Comparison of ENCODE assay signal across 8 mouse cellular contexts in the genomic region with DNA sequence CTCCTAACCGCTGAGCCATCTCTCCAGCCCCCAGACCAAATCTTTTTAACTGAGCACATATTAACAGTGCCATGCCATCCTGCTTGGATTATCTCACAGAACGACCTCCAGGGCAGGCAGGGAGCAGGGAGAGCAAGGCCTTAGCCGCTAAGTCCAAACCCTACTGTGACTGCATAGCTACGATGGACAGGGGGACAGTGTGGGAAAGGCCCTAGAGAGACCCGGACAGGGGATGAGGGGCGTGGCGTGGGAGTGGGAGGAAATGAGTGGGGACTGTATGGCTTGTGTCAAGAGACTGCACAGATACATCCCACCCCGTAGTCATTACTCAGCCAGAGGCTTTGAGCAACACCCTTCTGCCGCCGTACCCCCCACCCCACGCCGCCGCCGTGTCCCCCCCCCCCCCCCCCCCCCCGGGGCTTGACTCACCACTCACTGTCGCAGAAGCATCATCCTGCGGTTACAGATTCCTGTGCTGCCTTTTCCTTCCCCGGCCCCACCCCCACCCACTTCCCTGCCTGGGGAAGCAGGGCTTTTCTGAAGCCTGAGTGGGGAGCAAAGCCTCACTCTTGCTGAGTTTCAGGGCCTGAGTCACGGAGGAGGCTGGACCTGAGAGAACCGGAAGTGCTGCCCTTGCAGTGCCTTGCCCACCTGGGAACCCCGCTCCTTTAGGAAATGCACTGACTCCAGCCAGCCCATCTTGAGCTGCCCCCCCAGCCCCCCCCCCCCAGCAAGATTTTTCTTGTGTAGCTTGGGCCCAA. TPM values are rescaled to one million over a fixed set of nuclear protein-coding genes. Genes with fewer than 3 reads are reported as not detected.
DNase-seq lines count a peak whose midpoint lies in the region; ATAC-seq and TF ChIP-seq lines count a peak whose summit lies in the region.

No protein-coding gene starts in this region.

- no peaks in the 10 kb centered on the region for H3K9me3 ChIP-seq in heart, postnatal 0 days (replicated peaks; ENCODE audit: control insufficient read depth, low read length)

- no peaks in the 10 kb centered on the region; the same call in 1 of the 2 replicates for H3K36me3 ChIP-seq in heart, postnatal 0 days (replicated peaks; ENCODE audit: control insufficient read depth, insufficient read depth, low read length)

- H3K4me2 ChIP-seq in heart, postnatal 0 days (ENCODE audit: low read depth, low read length): peak overlapping the region; percentile 35

- no peak for TF ChIP-seq EP300 in heart, postnatal 0 days (IDR thresholded peaks at IDR 0.05; ENCODE audit: low read depth)

- no peak for TF ChIP-seq CTCF in heart, postnatal 0 days (IDR thresholded peaks at IDR 0.05; ENCODE audit: low read depth)

- ATAC-seq in heart, postnatal 0 days (ENCODE audit: insufficient read depth, low read depth): peak; percentile 54

- no peak overlapping the region for H3K9ac ChIP-seq in heart, postnatal 0 days (replicated peaks; ENCODE audit: low read depth, low read length)

- 27% methylated on average over 13 of the region's 21 CpGs for WGBS in heart, postnatal 0 days

- peak; percentile 62 to 66 for DNase-seq in heart, adult 18-20 months
- no peak for DNase-seq in heart, adult 8-10 months (ENCODE audit: low spot score)
- peak; percentile 44 for DNase-seq in adrenal gland, postnatal 25 days
- DNase-seq in heart, postnatal 0 days (ENCODE audit: low spot score): no peak
- peak; percentile 62 for DNase-seq in liver
- peak; percentile 33 to 42 for DNase-seq in natural killer cell, adult 2 months (ENCODE audit: low spot score in 2 of 2)
- no peak for DNase-seq in layer of hippocampus, postnatal 10 days (ENCODE audit: low spot score in 2 of 2)
- no peak for DNase-seq in urinary bladder, adult 2 months (ENCODE audit: low spot score)

- peak overlapping the region; percentile 87 for H3K27ac ChIP-seq in heart, postnatal 0 days (ENCODE audit: low read depth)

- H3K27me3 ChIP-seq in heart, postnatal 0 days (ENCODE audit: control insufficient read depth, insufficient read depth, low read length): no peaks in the 10 kb centered on the region

- H3K4me1 ChIP-seq in heart, postnatal 0 days (ENCODE audit: control insufficient read depth, insufficient read depth): peaks cover 58% of the 10 kb centered on the region

- no peak overlapping the region for H3K4me3 ChIP-seq in heart, postnatal 0 days (ENCODE audit: low read depth, low read length)

RNA-seq across cellular contexts. Expression of a gene that starts 6.5 kb away (rescaled TPM):
- total RNA-seq in heart, adult 18-20 months (2021): 10 to 100 TPM; 20.4 to 25.0 TPM
- total RNA-seq in heart, adult 8-10 months (2022): 10 to 100 TPM; 19.1 to 26.8 (median 22.6) TPM
- total RNA-seq in adrenal gland, postnatal 25 days (2021): 14.0 and 15.2 TPM in 2 replicates
- total RNA-seq in heart, postnatal 0 days (2014; rRNA removed; ENCODE audit: low replicate concordance): 59.6 and 60.1 TPM in 2 replicates
- polyA plus RNA-seq in heart, postnatal 0 days (2015; fragmentation: Nextera tagmentation; extraction: Ambion mirVana): 25.2 and 25.3 TPM in 2 replicates
- total RNA-seq in layer of hippocampus, postnatal 10 days (2021): 10 to 100 TPM; 22.6 to 26.3 TPM
- polyA plus RNA-seq in urinary bladder, adult 2 months (2012; rRNA removed): 99.6 and 102 TPM in 2 replicates

RNA-seq across cellular contexts. Expression of a gene that starts 35.4 kb away (rescaled TPM):
- 10 to 100 TPM; 12.2 to 13.0 TPM for total RNA-seq in heart, adult 18-20 months (2021)
- 10 to 100 TPM in 3 of 4 experiments, 1 to 10 TPM in 1; 8.5 to 10.8 (median 10.5) TPM for total RNA-seq in heart, adult 8-10 months (2022)
- 15.6 and 22.2 TPM in 2 replicates for total RNA-seq in adrenal gland, postnatal 25 days (2021)
- 12.6 and 46.0 TPM in 2 replicates for total RNA-seq in heart, postnatal 0 days (2014; rRNA removed; ENCODE audit: low replicate concordance)
- 20.9 and 23.5 TPM in 2 replicates for polyA plus RNA-seq in heart, postnatal 0 days (2015; fragmentation: Nextera tagmentation; extraction: Ambion mirVana)
- total RNA-seq in layer of hippocampus, postnatal 10 days (2021): 100 to 1,000 TPM; 525 to 547 TPM
- 15.8 and 19.8 TPM in 2 replicates for polyA plus RNA-seq in urinary bladder, adult 2 months (2012; rRNA removed)

Comparison
In these comparisons a context has a peak if more than half of its experiments do, and no peak if none do; other contexts are left out.
1. DNase-seq: peak in heart, adult 18-20 months (2 of 2), adrenal gland, postnatal 25 days (single experiment), liver (single experiment) and natural killer cell, adult 2 months (2 of 2); none in heart, adult 8-10 months (single experiment), heart, postnatal 0 days (single experiment), layer of hippocampus, postnatal 10 days (0 of 2) and urinary bladder, adult 2 months (single experiment).
2. RNA of a gene that starts 35.4 kb away (total RNA-seq): 525 to 547 TPM in layer of hippocampus, postnatal 10 days; 15.6 to 22.2 TPM in adrenal gland, postnatal 25 days, 12.2 to 13.0 TPM in heart, adult 18-20 months, 12.6 to 46.0 TPM in heart, postnatal 0 days and 8.5 to 10.8 TPM in heart, adult 8-10 months; every median in the first group is over 10 times any median in the second.